Mouse (Mus musculus): ENCODE data around the gene Psapl1. TPM values are rescaled to one million over a fixed set of nuclear protein-coding genes. Genes with fewer than 3 reads are reported as not detected.

Psapl1 gene
- polyA plus RNA-seq, 1 experiment from 2014 or later = 0.19 TPM

DNA sequence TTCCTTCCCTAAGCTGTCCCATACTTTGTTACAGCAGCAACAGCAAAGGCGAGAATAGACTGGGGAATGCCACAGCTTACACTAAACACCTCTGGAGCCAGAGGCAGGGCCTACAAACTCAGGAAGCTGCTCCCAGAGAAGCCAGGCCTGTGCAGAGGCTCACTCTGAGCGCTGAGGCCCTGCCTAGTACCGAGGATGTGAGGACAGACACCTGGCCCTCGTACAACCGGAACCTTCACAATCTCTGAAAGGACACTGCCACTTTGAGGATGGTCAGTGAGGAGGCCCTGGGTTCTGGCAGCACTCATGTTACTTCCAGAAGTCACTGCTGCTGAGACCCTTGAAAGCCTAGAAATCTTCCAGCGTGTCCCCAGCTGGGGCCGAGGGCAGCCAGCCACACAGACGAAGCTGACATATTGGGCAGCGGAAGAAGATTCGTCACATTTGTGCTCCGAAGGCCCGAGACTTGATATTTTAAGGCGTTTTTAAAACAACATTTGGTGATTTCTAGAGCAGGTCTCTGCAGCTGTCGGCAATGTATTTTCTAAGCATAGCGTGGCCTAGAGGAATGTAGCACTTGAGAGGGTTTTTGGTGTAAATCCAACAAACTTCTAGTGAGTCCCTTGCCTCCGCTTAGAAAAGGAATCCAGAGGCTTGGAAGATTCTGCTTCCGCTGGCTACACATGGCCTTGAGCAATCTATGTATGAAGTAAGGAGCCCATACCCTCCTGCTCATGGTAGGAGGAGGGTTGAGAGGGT is 49.1 kb downstream of the Psapl1 start:
- peak overlapping the region; percentile 16; the same call in 1 of the 2 replicates for H3K27ac ChIP-seq
- no peak overlapping the region for H3K4me2 ChIP-seq
- no peak overlapping the region for H3K4me3 ChIP-seq
- no peak overlapping the region for H3K9ac ChIP-seq
- no peaks in the 10 kb centered on the region for H3K27me3 ChIP-seq
- no peak for ATAC-seq (ENCODE audit: borderline replicate concordance, extremely low read depth, low FRiP score, low TSS enrichment)
- no peaks in the 10 kb centered on the region for H3K9me3 ChIP-seq
- 53% methylated on average over 17 of the region's 17 CpGs for WGBS
- no peaks in the 10 kb centered on the region for H3K36me3 ChIP-seq
- peaks cover 40% of the 10 kb centered on the region for H3K4me1 ChIP-seq

DNA sequence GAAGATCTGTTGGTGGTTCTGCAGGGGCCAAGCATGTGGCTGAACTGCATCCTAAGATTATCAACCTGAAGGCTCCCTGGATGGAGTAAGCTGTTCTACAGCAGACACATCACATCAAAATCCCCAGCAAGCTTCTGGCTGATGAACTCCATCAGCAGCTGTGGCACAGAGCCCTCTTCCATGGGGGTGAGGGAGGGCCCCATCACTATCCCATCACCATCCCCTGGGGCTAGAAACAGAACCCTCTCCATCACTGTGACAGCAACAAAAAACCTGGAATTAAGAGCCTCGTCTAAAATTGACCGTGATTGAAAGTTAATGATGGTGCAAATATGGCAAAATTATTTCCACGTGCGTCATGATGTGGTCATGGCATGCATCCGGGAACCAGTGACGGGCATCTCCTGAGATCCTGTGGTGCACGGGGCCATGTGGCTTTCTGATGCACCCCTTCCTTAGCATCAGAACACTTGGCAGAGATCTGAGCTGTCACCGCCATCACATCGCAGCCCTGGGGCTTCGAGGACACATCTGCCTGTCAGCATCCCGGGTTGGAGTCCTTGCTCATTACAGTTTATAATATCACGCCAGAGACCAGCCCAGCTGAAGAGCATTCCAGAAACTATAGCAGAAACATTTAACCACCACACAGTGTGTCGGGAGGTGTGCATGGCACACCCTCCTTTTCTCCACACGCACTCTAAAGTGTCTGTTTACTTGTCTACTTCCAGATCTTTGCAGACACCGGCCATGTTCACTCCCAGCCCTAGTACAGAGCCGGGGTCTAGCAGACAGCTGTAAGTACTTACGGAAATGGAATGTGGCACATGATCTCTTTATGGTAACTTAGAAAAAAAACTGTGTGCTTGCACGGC is 51.1 kb downstream of the Psapl1 start:
- Histone ChIP-seq H3K36me3 (no peaks in the 10 kb centered on the region), H3K4me1 (peaks cover 43% of the 10 kb centered on the region), H3K4me2 (no peak overlapping the region), H3K27me3 (no peaks in the 10 kb centered on the region), H3K27ac (peak overlapping the region; percentile 9; the same call in 1 of the 2 replicates), H3K9me3 (no peaks in the 10 kb centered on the region), H3K4me3 (no peak overlapping the region), H3K9ac (no peak overlapping the region)
- ATAC-seq (ENCODE audit: borderline replicate concordance, extremely low read depth, low FRiP score, low TSS enrichment) = peak; percentile 60; the same call in 1 of the 2 replicates
- 33% methylated on average over 18 of the region's 18 CpGs for WGBS

Other genes starting within 250 kb of the Psapl1 start
- 19.6 and 21.2 TPM in 2 replicates for gene Sorcs2, start 194.1 kb downstream of the Psapl1 start, polyA plus RNA-seq (2015; fragmentation: Nextera tagmentation; extraction: Ambion mirVana)